In the genomic region with DNA sequence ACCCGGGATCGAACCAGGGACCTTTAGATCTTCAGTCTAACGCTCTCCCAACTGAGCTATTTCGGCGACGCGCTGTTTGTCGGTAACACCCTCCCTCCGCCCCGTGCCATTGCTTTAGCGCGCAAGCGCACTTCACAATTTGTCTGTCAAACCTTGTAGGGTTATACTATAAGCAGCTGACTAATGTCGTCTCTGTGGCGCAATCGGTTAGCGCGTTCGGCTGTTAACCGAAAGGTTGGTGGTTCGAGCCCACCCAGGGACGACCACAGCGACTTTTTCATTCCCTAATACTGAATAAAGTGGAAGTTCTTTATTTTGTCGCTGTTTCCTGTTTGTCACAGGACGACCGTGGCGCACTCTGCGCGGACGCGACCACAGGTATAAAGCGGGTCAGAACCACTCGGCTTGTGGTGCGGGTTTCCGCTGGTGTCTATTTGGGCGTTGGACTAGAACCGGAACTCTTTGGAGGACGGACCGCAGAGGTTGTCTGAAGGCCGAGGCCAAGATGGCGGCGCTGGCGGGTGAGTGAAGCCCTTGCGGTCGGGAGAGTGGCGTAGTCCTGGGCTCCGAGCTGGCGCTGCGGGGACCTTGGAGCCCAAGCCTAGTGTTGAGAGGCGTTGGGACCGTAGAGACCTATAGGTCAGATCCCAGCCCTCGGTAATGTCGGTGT, we compare ENCODE assay signal across 8 mouse cellular contexts. TPM values are rescaled to one million over a fixed set of nuclear protein-coding genes. Genes with fewer than 3 reads are reported as not detected.
DNase-seq lines count a peak whose midpoint lies in the region; ATAC-seq and TF ChIP-seq lines count a peak whose summit lies in the region.

A gene (plus strand): TSS at position 151 of the 670 bp plus-strand sequence.

- H3K9me3 ChIP-seq in hindbrain, embryonic 13.5 days, result no peaks in the 10 kb centered on the region

- peak within 1 kb of the TSS; percentile 82 for H3K9ac ChIP-seq in hindbrain, embryonic 13.5 days

- POLR2A ChIA-PET in Patski (lab: Charles Lee), result interaction anchor here (0.6 to 1.7 kb wide), 4 partner anchors 8 to 81 kb away, joined by 3 to 6 read pairs (median 4); a partner anchor contains a TSS

- H3K4me2 ChIP-seq in hindbrain, embryonic 13.5 days, result peak within 1 kb of the TSS; percentile 97

- peaks cover 30% of the 10 kb centered on the region for H3K4me1 ChIP-seq in hindbrain, embryonic 13.5 days (replicated peaks)

- WGBS in hindbrain, embryonic 13.5 days, result under 1% methylated on average over 53 of the region's 53 CpGs

- peak; percentile 66 for ATAC-seq in Patski
- ATAC-seq in hindbrain, embryonic 13.5 days (ENCODE audit: low FRiP score), result peak; percentile 88

- H3K27me3 ChIP-seq in Patski, result no peaks in the 10 kb centered on the region
- no peaks in the 10 kb centered on the region for H3K27me3 ChIP-seq in hindbrain, embryonic 13.5 days

- peaks cover 20% of the 10 kb centered on the region for H3K36me3 ChIP-seq in hindbrain, embryonic 13.5 days

- CTCF ChIA-PET in Patski (lab: Charles Lee), result interaction anchor here (1.4 kb wide), 1 partner anchor 74 kb away, joined by 6 read pairs; no protein-coding TSS in a partner anchor

- H3K4me3 ChIP-seq in hindbrain, embryonic 13.5 days, result peak within 1 kb of the TSS; percentile 71

- peak within 1 kb of the TSS; percentile 91 for H3K27ac ChIP-seq in hindbrain, embryonic 13.5 days

- in situ Hi-C loops in Patski (cut with MboI; ENCODE audit: low pct_unique_long_range_greater_than_20kb), result loop anchor here (5.0 kb wide), 1 partner anchor 72 kb away; a partner anchor contains a TSS

- no peak for TF ChIP-seq CTCF in Patski (IDR thresholded peaks at IDR 0.05)

- peak; percentile 93 for DNase-seq in Patski (ENCODE audit: low read depth, low spot score)
- DNase-seq in cerebellum, postnatal 14 days, result peak; percentile 96 to 98
- DNase-seq in frontal cortex, postnatal 14 days (ENCODE audit: low spot score in 2 of 2), result peak; percentile 94 to 98
- DNase-seq in layer of hippocampus, postnatal 25 days (ENCODE audit: extremely low spot score in 1 of 2, low spot score in 1 of 2), result peak; percentile 96 to 98
- peak; percentile 96 for DNase-seq in lung, postnatal 25 days (ENCODE audit: low spot score)
- peak; percentile 98 for DNase-seq in retina, embryonic 14.5 days (ENCODE audit: low spot score)
- peak; percentile 92 for DNase-seq in thymus, postnatal 4 days

RNA-seq across cellular contexts. Expression of the gene that starts here (rescaled TPM):
- 182 TPM for polyA plus RNA-seq in Patski (2021)
- polyA plus RNA-seq in hindbrain, embryonic 13.5 days (2015; fragmentation: Nextera tagmentation; extraction: Ambion mirVana), result 253 and 263 TPM in 2 replicates
- total RNA-seq in layer of hippocampus, postnatal 25 days (2021), result 100 to 1,000 TPM; 196 to 223 TPM

Comparison
In these comparisons a context has a peak if more than half of its experiments do, and no peak if none do; other contexts are left out.
1. Peak in every context shown above with its lines: DNase-seq, ATAC-seq, H3K4me3 ChIP-seq and H3K27ac ChIP-seq.